8 mouse cellular contexts compared by ENCODE assay signal in genomic region chr1:137899916-137900601, GRCm38 (mm10).
DNase-seq lines count a peak whose midpoint lies in the region; ATAC-seq lines count a peak whose summit lies in the region.

No protein-coding gene starts in this region.

- H3K27me3 ChIP-seq in embryonic facial prominence, embryonic 11.5 days (ENCODE audit: control insufficient read depth, insufficient read depth, low read length) = no peaks in the 10 kb centered on the region
- no peaks in the 10 kb centered on the region for H3K27me3 ChIP-seq in heart, embryonic 15.5 days
- no peaks in the 10 kb centered on the region for H3K27me3 ChIP-seq in liver, embryonic 15.5 days

- H3K9ac ChIP-seq in embryonic facial prominence, embryonic 11.5 days (replicated peaks; ENCODE audit: low read length) = peak overlapping the region; percentile 71
- peak overlapping the region; percentile 77 for H3K9ac ChIP-seq in heart, embryonic 15.5 days
- H3K9ac ChIP-seq in liver, embryonic 15.5 days = peak overlapping the region; percentile 21; the same call in 1 of the 2 replicates

- H3K36me3 ChIP-seq in embryonic facial prominence, embryonic 11.5 days (replicated peaks; ENCODE audit: control insufficient read depth, insufficient read depth, low read depth, low read length) = no peaks in the 10 kb centered on the region
- no peaks in the 10 kb centered on the region for H3K36me3 ChIP-seq in heart, embryonic 15.5 days
- H3K36me3 ChIP-seq in liver, embryonic 15.5 days (replicated peaks) = no peaks in the 10 kb centered on the region

- H3K4me3 ChIP-seq in embryonic facial prominence, embryonic 11.5 days (ENCODE audit: low read depth, low read length) = peak overlapping the region; percentile 43
- peak overlapping the region; percentile 72 for H3K4me3 ChIP-seq in heart, embryonic 15.5 days
- peak overlapping the region; percentile 58 for H3K4me3 ChIP-seq in liver, embryonic 15.5 days (replicated peaks)

- H3K9me3 ChIP-seq in embryonic facial prominence, embryonic 11.5 days (replicated peaks; ENCODE audit: control insufficient read depth, low read length) = no peaks in the 10 kb centered on the region
- H3K9me3 ChIP-seq in heart, embryonic 15.5 days (replicated peaks) = no peaks in the 10 kb centered on the region
- no peaks in the 10 kb centered on the region for H3K9me3 ChIP-seq in liver, embryonic 15.5 days (replicated peaks)

- WGBS in embryonic facial prominence, embryonic 11.5 days = 1% methylated on average over 14 of the region's 14 CpGs
- 2% methylated on average over 14 of the region's 14 CpGs for WGBS in heart, embryonic 15.5 days
- WGBS in liver, embryonic 15.5 days (ENCODE audit: insufficient replicate concordance) = 5% methylated on average over 14 of the region's 14 CpGs

- ATAC-seq in embryonic facial prominence, embryonic 11.5 days (replicated peaks; ENCODE audit: insufficient number of reproducible peaks, low FRiP score, low TSS enrichment, low read depth) = peak; percentile 96
- peak; percentile 80 for ATAC-seq in heart, embryonic 15.5 days (replicated peaks; ENCODE audit: insufficient number of reproducible peaks, insufficient read depth, low FRiP score, low read depth)
- peak; percentile 40; the same call in 1 of the 2 replicates for ATAC-seq in liver, embryonic 15.5 days (ENCODE audit: insufficient read depth)

- DNase-seq in 3T3-L1 (ENCODE audit: low read depth, low spot score) = peak; percentile 59
- peak; percentile 9 to 34 for DNase-seq in adrenal gland, postnatal 36 days
- peak; percentile 90 for DNase-seq in embryonic facial prominence, embryonic 11.5 days (ENCODE audit: low spot score)
- DNase-seq in kidney, postnatal 14 days = peak; percentile 56
- DNase-seq in neural tube, embryonic 10.5 days (ENCODE audit: extremely low spot score, low spot score) = peak; percentile 82
- DNase-seq in thymus, postnatal 10 days (ENCODE audit: low spot score in 2 of 2) = peak; percentile 33 to 35

- peak overlapping the region; percentile 77 for H3K27ac ChIP-seq in embryonic facial prominence, embryonic 11.5 days (replicated peaks; ENCODE audit: low read depth, low read length)
- peak overlapping the region; percentile 94 for H3K27ac ChIP-seq in heart, embryonic 15.5 days
- no peak overlapping the region for H3K27ac ChIP-seq in liver, embryonic 15.5 days (replicated peaks)

- H3K4me2 ChIP-seq in embryonic facial prominence, embryonic 11.5 days (ENCODE audit: low read depth, low read length) = peak overlapping the region; percentile 60
- peak overlapping the region; percentile 72 for H3K4me2 ChIP-seq in heart, embryonic 15.5 days
- H3K4me2 ChIP-seq in liver, embryonic 15.5 days = peak overlapping the region; percentile 66

- H3K4me1 ChIP-seq in embryonic facial prominence, embryonic 11.5 days (ENCODE audit: control insufficient read depth, insufficient read depth, low read length) = no peaks in the 10 kb centered on the region
- H3K4me1 ChIP-seq in heart, embryonic 15.5 days (replicated peaks) = peaks cover 13% of the 10 kb centered on the region
- H3K4me1 ChIP-seq in liver, embryonic 15.5 days (replicated peaks) = peaks cover 18% of the 10 kb centered on the region

Comparison
In these comparisons a context has a peak if more than half of its experiments do, and no peak if none do; other contexts are left out.
1. DNase-seq: peak in every context shown above with its lines; median percentile 90 in embryonic facial prominence, embryonic 11.5 days; 82 in neural tube, embryonic 10.5 days; 59 in 3T3-L1; 56 in kidney, postnatal 14 days; 34 in thymus, postnatal 10 days; 22 in adrenal gland, postnatal 36 days.
2. ATAC-seq: peak in every context shown above with its lines; median percentile 96 in embryonic facial prominence, embryonic 11.5 days; 80 in heart, embryonic 15.5 days; 40 in liver, embryonic 15.5 days.
3. H3K9ac ChIP-seq: peak in every context shown above with its lines; median percentile 77 in heart, embryonic 15.5 days; 71 in embryonic facial prominence, embryonic 11.5 days; 21 in liver, embryonic 15.5 days.